Mouse (Mus musculus) lung, embryonic 16.5 days (tissue): Measurements from ENCODE around the gene Tmem201. TPM values are rescaled to one million over a fixed set of nuclear protein-coding genes. Genes with fewer than 3 reads are reported as not detected.
A peak's percentile ranks its signal among the peaks of the same experiment; 100 is the strongest.

Experiments used
- ATAC-seq: fragments of 200-750 bp; cut with Nextera tagmentation; 2 replicates; pipeline ENCODE4 v1.8.0; 2017; ENCODE audit warnings: low read depth, mild to moderate bottlenecking, moderate library complexity
- H3K27ac ChIP-seq: fragments of 300-500 bp; sonication (generic); 2 replicates; pipeline ENCODE4 v1.5.1; 2014; ENCODE audit warnings: mild to moderate bottlenecking, control low read depth, low read length
- H3K27me3 ChIP-seq: fragments of 300-500 bp; sonication (generic); 2 replicates; pipeline ENCODE4 v1.6.1; 2014; ENCODE audit warnings: low read depth, low read length, mixed read lengths; ENCODE audit not compliant: control insufficient read depth, insufficient read depth
- H3K36me3 ChIP-seq: fragments of 300-500 bp; sonication (generic); 2 replicates; pipeline ENCODE4 v1.6.1; 2014; ENCODE audit warnings: low read length; ENCODE audit not compliant: control insufficient read depth, insufficient read depth
- H3K4me1 ChIP-seq: fragments of 300-500 bp; sonication (generic); replicated peaks from 2 replicates; pipeline ENCODE4 v1.6.1; 2014; ENCODE audit warnings: low read length, mixed read lengths; ENCODE audit not compliant: control insufficient read depth, insufficient read depth
- H3K4me2 ChIP-seq: fragments of 300-500 bp; sonication (generic); 2 replicates; pipeline ENCODE4 v1.6.1; 2014; ENCODE audit warnings: low read depth, low read length, control low read depth
- H3K4me3 ChIP-seq: fragments of 300-500 bp; sonication (generic); 2 replicates; pipeline ENCODE4 v1.5.1; 2014; ENCODE audit warnings: mild to moderate bottlenecking, low read length, control low read depth
- H3K9ac ChIP-seq: fragments of 300-500 bp; sonication (generic); 2 replicates; pipeline ENCODE4 v1.6.1; 2014; ENCODE audit warnings: low read length, control low read depth
- H3K9me3 ChIP-seq: fragments of 300-500 bp; sonication (generic); 2 replicates; pipeline ENCODE4 v1.6.1; 2016; ENCODE audit warnings: low read length; ENCODE audit not compliant: control insufficient read depth
- WGBS: fragments of 180-500 bp; shearing (Covaris S2); extraction: QIAGEN DNeasy Blood & Tissue Kit; methylation state at CpG from one replicate; pipeline ENCODE4 v1.1.7; 2014; 5-methylcytosine and 5-hydroxymethylcytosine counted together
- polyA plus RNA-seq: library from polyadenylated mRNA; unstranded; fragments of >200 nt; fragmentation: Nextera tagmentation; extraction: Ambion mirVana; gene quantifications from 2 replicates; pipeline ENCODE4 v1.2.1, GENCODE M21; 2015

The Tmem201 gene
- 22.1 and 26.0 TPM in 2 replicates for polyA plus RNA-seq

GRCm38 (mm10) chr4:149737383-149738324 is at the start of gene Tmem201:
Tmem201 (minus strand) TSS chr4:149738044.
- Histone ChIP-seq H3K4me2 (peak within 1 kb of the TSS; percentile 97), H3K4me3 (peak within 1 kb of the TSS; percentile 85), H3K9ac (peak within 1 kb of the TSS; percentile 89), H3K36me3 (no peaks in the 10 kb centered on the region), H3K27ac (peak within 1 kb of the TSS; percentile 82), H3K27me3 (no peaks in the 10 kb centered on the region), H3K9me3 (no peaks in the 10 kb centered on the region), H3K4me1 (peaks cover 39% of the 10 kb centered on the region)
- peak; percentile 90 for ATAC-seq
- WGBS, result under 1% methylated on average over 72 of the region's 97 CpGs

- Histone ChIP-seq H3K4me2 (no peak overlapping the region), H3K4me1 (peaks cover 7% of the 10 kb centered on the region), H3K9me3 (no peaks in the 10 kb centered on the region), H3K4me3 (no peak overlapping the region), H3K9ac (no peak overlapping the region), H3K27ac (no peak overlapping the region), H3K27me3 (no peaks in the 10 kb centered on the region), H3K36me3 (no peaks in the 10 kb centered on the region)
- ATAC-seq, result no peak
- 81% methylated on average over 5 of the region's 5 CpGs for WGBS
Observed at GRCm38 (mm10) chr4:149784901-149785300, 47.1 kb upstream of the Tmem201 start.

GRCm38 (mm10) chr4:149784371-149784770 is 46.5 kb upstream of the Tmem201 start:
- Histone ChIP-seq H3K36me3 (no peaks in the 10 kb centered on the region), H3K4me2 (no peak overlapping the region), H3K9me3 (no peaks in the 10 kb centered on the region), H3K4me1 (peaks cover 4% of the 10 kb centered on the region), H3K9ac (no peak overlapping the region), H3K27ac (no peak overlapping the region), H3K27me3 (no peaks in the 10 kb centered on the region), H3K4me3 (no peak overlapping the region)
- ATAC-seq, result no peak
- 74% methylated on average over 9 of the region's 9 CpGs for WGBS

- no peak overlapping the region for H3K27ac ChIP-seq
- no peak overlapping the region for H3K4me2 ChIP-seq
- no peaks in the 10 kb centered on the region for H3K27me3 ChIP-seq
- ATAC-seq, result no peak
- H3K9me3 ChIP-seq, result no peaks in the 10 kb centered on the region
- H3K4me3 ChIP-seq, result no peak overlapping the region
- no peaks in the 10 kb centered on the region for H3K36me3 ChIP-seq
- 49% methylated on average over 8 of the region's 8 CpGs for WGBS
- H3K4me1 ChIP-seq, result peaks cover 4% of the 10 kb centered on the region
- H3K9ac ChIP-seq, result no peak overlapping the region
Observed at GRCm38 (mm10) chr4:149782975-149783374, 45.1 kb upstream of the Tmem201 start.

DNA sequence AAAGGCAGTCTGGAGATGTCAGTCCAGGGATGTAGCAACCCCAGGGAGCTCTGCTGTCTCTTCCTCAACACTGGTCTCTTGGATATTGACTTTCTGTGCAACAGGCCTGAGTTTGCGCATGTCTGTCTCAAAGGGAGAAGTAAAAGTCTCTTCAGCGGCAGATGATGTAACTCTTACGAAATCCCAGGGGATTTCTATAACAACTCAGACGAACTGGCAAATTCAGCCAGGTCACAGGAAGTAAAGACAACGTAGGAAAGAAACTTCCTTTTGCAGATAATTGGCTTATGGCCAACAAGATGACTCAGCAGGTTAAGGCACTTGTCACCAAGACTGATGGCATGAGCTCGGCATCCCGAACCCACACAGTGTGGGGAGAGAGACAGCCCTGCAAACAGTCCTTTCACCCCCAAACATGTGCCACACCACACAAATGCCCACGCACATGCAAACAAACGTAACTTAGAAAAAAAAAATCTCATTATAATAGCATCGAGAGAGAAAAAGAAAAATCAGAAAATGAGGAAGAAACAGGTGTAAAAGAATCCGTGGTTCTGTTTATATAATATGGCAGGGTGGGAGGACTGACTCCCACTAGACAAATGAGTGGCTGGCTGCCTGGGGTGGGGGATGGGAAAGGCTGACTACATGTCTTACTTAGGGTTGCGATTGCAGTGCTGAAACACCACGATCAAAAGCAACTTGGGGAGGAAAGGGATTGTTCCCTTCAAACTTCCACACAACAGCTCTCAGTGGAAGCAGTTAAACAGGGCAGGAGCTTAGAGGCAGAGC is 42.9 kb upstream of the Tmem201 start:
- no peaks in the 10 kb centered on the region for H3K27me3 ChIP-seq
- H3K27ac ChIP-seq, result no peak overlapping the region

GRCm38 (mm10) chr4:149779966-149780365 is 42.1 kb upstream of the Tmem201 start:
- no peaks in the 10 kb centered on the region for H3K9me3 ChIP-seq
- no peak overlapping the region for H3K4me2 ChIP-seq
- H3K4me3 ChIP-seq, result no peak overlapping the region
- WGBS, result 62% methylated on average over 9 of the region's 9 CpGs
- H3K27me3 ChIP-seq, result no peaks in the 10 kb centered on the region
- H3K4me1 ChIP-seq, result peaks cover 14% of the 10 kb centered on the region
- H3K9ac ChIP-seq, result no peak overlapping the region
- no peak; the same call in 1 of the 2 replicates for ATAC-seq
- no peaks in the 10 kb centered on the region for H3K36me3 ChIP-seq
- H3K27ac ChIP-seq, result no peak overlapping the region

More for the DNA sequence above, 42.9 kb upstream of the Tmem201 start:
- no peak for ATAC-seq
- Histone ChIP-seq H3K9ac (no peak overlapping the region), H3K9me3 (no peaks in the 10 kb centered on the region), H3K4me3 (no peak overlapping the region), H3K4me1 (peaks cover 8% of the 10 kb centered on the region), H3K36me3 (no peaks in the 10 kb centered on the region), H3K4me2 (no peak overlapping the region; the same call in 1 of the 2 replicates)
- WGBS, result 29% methylated on average over 13 of the region's 13 CpGs

- Histone ChIP-seq H3K4me1 (peaks cover 22% of the 10 kb centered on the region), H3K9ac (no peak overlapping the region), H3K4me3 (no peak overlapping the region), H3K9me3 (no peaks in the 10 kb centered on the region), H3K27ac (no peak overlapping the region), H3K27me3 (no peaks in the 10 kb centered on the region), H3K4me2 (no peak overlapping the region), H3K36me3 (no peaks in the 10 kb centered on the region)
- 71% methylated on average over 9 of the region's 9 CpGs for WGBS
- ATAC-seq, result no peak
Observed at GRCm38 (mm10) chr4:149777126-149777525, 39.3 kb upstream of the Tmem201 start.

- no peaks in the 10 kb centered on the region for H3K36me3 ChIP-seq
- no peak for ATAC-seq
- H3K27me3 ChIP-seq, result no peaks in the 10 kb centered on the region
- no peak overlapping the region; the same call in 1 of the 2 replicates for H3K4me2 ChIP-seq
- no peak overlapping the region for H3K4me3 ChIP-seq
- WGBS, result 12% methylated on average over 8 of the region's 8 CpGs
- H3K9me3 ChIP-seq, result no peaks in the 10 kb centered on the region
- H3K9ac ChIP-seq, result no peak overlapping the region
- no peak overlapping the region for H3K27ac ChIP-seq
- peaks cover 22% of the 10 kb centered on the region for H3K4me1 ChIP-seq
Observed at GRCm38 (mm10) chr4:149775760-149776362, 38.0 kb upstream of the Tmem201 start.

DNA sequence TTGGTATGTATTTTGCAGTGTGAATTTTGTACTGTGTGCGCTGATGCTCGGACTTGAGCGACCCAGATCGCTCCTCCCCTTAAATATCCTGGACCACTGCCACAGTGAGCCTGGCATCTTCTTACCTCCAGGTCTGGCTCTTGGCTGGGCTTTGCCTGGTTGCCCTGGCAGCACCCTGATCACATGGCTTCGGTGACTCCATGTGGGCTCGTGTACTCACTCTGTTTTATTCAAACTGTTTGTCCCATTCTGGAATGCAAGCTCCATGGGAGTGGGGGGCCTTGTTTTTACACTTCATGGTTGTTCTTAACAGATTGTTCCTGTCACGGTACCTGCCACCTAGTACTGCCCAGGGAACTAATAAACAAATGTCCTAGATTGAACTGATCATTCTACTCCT is 37.5 kb upstream of the Tmem201 start:
- Histone ChIP-seq H3K4me3 (no peak overlapping the region), H3K9me3 (no peaks in the 10 kb centered on the region), H3K9ac (no peak overlapping the region), H3K27ac (no peak overlapping the region), H3K27me3 (no peaks in the 10 kb centered on the region), H3K36me3 (no peaks in the 10 kb centered on the region), H3K4me1 (peaks cover 18% of the 10 kb centered on the region), H3K4me2 (no peak overlapping the region)
- WGBS, result 31% methylated on average over 7 of the region's 7 CpGs
- ATAC-seq, result no peak
